Mouse (Mus musculus) brain, embryonic 14.5 days (tissue): Measurements from ENCODE around the gene Glrx2. TPM values are rescaled to one million over a fixed set of nuclear protein-coding genes. Genes with fewer than 3 reads are reported as not detected.
A peak's percentile ranks its signal among the peaks of the same experiment; 100 is the strongest.
"Not testable (repeated sequence)": the region's sequence is repeated elsewhere in the genome, so short reads cannot be mapped to it uniquely, and the experiment has no call there.

ENCODE experiments used
- DNase-seq: peaks from one replicate; pipeline ENCODE4 v3.0.0-alpha.2; 2011; ENCODE audit warnings: low read depth
- CTCF ChIP-seq: fragments of 200-500 bp; IDR thresholded peaks from 2 replicates; pipeline ENCODE4 v1.5.1; 2012; ENCODE audit warnings: inconsistent platforms, mild to moderate bottlenecking, moderate library complexity, borderline replicate concordance; ENCODE audit not compliant: insufficient read depth, insufficient read length; ENCODE audit errors: extremely low read depth
- POLR2A ChIP-seq: fragments of 200-500 bp; IDR thresholded peaks from 2 replicates; pipeline ENCODE4 v1.6.1; 2012; ENCODE audit warnings: mild to moderate bottlenecking, inconsistent platforms, borderline replicate concordance; ENCODE audit not compliant: poor library complexity, insufficient read depth, insufficient read length, severe bottlenecking; ENCODE audit errors: extremely low read depth
- polyA plus RNA-seq: library from polyadenylated mRNA; depleted of rRNA; stranded (reverse); fragments of >200 nt; gene quantifications from 2 replicates; pipeline ENCODE4 v1.2.3, GENCODE M21; 2012; rRNA removed

Gene Glrx2
- polyA plus RNA-seq = 66.8 and 72.1 TPM in 2 replicates

GRCm38 (mm10) chr1:143716038-143716437, at the start of gene Glrx2:
Glrx2 (plus strand) TSS chr1:143716338.
- DNase-seq = not testable (repeated sequence)

DNA sequence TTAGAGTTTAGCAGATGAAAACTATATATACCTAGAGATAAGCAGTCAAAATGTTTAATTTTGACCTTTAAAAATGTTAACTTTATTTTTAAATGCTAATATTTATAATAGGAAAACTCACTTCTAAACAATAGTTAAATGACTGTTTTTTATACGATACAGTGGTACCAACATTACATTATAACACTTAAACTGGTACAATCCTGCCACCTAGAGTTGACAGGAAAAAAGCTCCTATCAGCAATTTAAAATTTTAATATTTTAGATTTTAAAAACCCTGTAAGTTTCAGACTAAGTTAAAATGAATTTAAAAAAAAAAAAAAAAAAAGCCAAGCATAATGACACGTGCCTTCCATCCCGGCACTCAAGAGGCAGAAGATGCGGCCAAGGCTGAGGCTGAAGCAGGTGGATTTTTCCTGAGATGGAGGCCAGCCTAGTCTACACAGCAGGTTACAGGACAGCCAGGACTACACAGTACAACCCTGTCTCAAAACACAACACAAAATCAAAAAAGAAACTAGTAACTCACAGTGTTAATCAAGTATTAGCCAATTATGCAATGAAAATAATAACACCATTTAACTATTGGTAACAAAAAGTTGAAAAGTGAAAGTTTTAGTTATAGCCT, 40.3 kb upstream of the Glrx2 start:
- TF ChIP-seq CTCF (no peak), POLR2A (no peak)
- DNase-seq = peak; percentile 67

- DNase-seq = peak; percentile 46
- TF ChIP-seq POLR2A (no peak), CTCF (no peak)
Observed at GRCm38 (mm10) chr1:143681108-143681507, 35.0 kb upstream of the Glrx2 start.

- TF ChIP-seq CTCF (no peak), POLR2A (no peak)
- no peak for DNase-seq
Observed at GRCm38 (mm10) chr1:143684849-143685248, 31.3 kb upstream of the Glrx2 start.

DNA sequence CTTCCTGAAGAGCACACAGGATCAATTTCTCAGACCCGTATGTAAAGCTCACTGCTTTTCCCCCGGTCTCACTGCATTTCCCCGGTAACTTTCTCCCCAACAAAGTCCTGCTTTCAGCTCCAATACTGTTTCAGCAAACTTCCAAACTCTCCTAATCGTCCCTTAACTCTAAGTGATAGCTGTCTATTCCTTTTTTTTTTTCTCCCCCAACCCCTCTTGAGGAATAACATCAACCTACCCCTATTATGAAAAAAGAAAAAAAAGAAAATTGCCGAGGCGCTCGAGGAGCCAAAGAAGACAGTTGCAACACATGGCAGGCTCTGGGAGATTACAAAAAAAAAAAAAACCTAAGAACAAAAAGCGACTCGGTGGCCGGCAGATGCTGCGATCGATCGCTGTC, 14.4 kb upstream of the Glrx2 start:
- DNase-seq = peak; percentile 30
- TF ChIP-seq CTCF (no peak), POLR2A (no peak)

GRCm38 (mm10) chr1:143702141-143702740, 13.9 kb upstream of the Glrx2 start:
- peak; percentile 71 for DNase-seq
- TF ChIP-seq POLR2A (no peak), CTCF (no peak)

GRCm38 (mm10) chr1:143702741-143703262, 13.3 kb upstream of the Glrx2 start, which contains the start of gene Cdc73:
Cdc73 (minus strand) TSS chr1:143702893.
- peak; percentile 94 for DNase-seq
- TF ChIP-seq CTCF (peak; percentile 75), POLR2A (peak; percentile 83; the same call in 1 of the 2 replicates)

DNA sequence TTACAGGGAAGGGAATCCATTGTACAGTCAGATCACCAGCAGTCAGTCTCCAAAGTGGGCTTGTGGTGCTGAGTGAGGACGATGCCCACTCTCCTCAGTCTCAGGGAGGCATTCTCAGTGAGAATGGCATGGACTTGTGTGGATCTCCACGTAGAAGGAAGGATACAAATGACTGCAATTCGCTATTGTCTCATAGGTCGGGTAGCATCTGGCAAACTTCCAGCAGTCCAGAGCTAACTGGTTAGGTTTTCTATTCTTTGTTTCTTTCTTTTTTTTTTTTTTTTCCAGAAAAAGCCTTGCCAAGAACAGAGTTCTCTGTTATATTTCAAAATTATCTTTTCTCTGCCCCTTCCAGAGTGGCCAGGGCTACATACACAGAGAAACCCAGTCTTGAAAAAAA, 9.1 kb upstream of the Glrx2 start:
- TF ChIP-seq POLR2A = no peak
- TF ChIP-seq CTCF = no peak
- DNase-seq = peak; percentile 58

DNA sequence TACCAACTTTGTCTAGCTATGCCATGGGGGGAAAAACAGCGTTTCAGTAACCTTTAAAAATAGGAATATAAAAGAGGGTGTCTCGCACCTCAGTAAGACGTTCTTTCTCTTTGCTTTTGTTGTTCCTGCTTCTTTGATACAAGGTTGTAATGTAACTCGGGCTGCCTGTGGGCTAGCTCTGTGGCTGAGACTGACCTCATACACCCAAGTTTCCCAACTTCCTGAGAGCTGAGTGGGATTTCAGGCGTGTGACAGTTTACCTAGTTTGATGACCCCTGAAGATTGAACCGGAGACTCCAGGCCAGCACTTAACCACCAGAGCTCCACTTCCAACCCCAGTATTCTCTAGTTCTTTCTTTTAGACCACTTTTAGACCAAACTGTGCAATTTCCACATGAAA, 7.8 kb upstream of the Glrx2 start:
- TF ChIP-seq CTCF (no peak), POLR2A (no peak)
- DNase-seq = no peak

DNA sequence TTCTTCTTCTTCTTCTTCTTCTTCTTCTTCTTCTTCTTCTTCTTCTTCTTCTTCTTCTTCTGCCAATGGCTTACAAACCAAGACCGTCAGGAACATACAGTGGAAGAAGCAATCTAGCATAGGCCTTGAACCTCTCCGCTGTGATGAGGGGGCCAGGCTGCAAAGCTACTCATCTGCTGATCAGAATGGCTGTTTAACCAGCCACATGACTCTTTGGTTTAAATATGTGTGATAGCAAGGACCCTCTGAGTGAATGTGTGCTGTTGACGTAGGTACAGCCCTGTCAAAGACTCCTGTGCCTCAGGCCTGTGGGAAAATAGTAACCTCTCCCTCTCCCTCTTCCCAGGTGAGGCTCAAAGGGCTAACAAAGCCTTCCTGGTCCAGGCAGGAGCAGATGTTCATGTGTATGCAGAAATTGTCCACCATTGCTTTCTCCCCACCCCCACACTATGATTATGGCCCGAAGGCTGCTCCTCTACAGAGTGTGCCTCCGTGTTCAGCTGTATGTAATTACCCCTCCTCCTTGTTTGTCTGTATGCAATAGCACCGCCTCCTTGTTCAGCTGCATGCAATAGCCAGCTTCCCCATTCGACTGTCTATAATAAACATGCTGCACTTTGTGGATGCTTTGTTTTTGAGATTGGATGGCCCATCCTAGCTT, 6.0 kb upstream of the Glrx2 start:
- peak; percentile 79 for DNase-seq
- TF ChIP-seq CTCF = no peak
- TF ChIP-seq POLR2A = no peak

DNA sequence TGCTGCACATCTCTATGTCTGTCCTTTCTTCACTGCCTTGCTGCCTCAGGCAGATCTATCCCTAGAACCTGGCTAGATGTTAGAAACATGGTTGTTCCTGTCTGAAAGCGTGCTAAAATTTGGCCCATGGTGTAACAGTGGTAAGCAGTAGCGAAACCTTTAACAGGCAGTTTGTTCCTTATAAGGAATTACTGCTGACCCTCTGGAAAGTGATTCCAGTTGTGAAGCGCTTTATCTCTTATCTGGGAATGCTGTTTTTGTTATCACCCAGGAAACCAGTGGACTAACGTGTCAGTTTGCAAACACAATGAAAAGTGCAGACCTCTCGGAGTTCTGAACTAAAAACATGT, 5.5 kb upstream of the Glrx2 start:
- TF ChIP-seq CTCF = no peak
- no peak for TF ChIP-seq POLR2A
- DNase-seq = no peak

DNA sequence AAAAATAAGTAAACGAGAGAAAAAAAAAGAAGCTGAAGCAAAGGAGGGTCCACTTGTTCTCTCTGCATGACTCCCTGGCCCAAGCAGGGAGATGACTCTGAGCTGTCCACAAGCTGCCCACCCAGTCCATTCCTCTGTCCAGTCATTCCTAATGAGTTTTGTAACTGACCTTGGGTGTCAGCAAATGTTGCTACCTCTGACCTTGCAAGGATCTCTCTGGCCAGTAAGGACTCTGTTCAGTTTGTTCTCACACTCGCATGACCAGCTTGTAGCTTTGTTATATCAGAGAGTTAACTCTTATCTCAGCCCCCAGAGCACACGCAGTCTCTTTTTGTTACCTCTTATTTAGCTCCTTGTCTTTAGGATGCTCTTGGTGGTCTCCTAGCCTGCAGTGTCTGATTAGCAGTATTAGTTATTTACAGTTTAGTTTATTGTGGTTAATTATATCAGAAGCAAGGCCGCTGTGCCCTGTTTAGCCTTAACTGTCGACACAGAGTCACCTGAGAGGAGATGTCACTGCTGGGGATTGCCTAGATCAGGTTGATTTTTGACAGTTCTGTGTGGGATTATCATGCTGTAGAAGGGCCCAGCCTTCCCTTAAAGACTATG, 8.4 kb downstream of the Glrx2 start:
- DNase-seq = no peak
- TF ChIP-seq CTCF (no peak), POLR2A (no peak)
